Mouse (Mus musculus) lung, adult 2 months (tissue): ENCODE measurements at regions not wholly inside any gene's neighbourhood (a gene's known extent, or its start where the extent isn't known, plus 50 kb on each side); places are given as distances from the start of the nearest gene placed in this dataset.

ENCODE experiments used
- CTCF ChIP-seq: fragments of 200-500 bp; IDR thresholded peaks from 2 replicates; pipeline ENCODE4 v1.5.1; 2011; ENCODE audit warnings: mild to moderate bottlenecking, low read length, control low read depth; ENCODE audit not compliant: insufficient read depth
- POLR2A ChIP-seq: fragments of 200-500 bp; IDR thresholded peaks from 2 replicates; pipeline ENCODE4 v1.6.1; 2011; ENCODE audit warnings: low read depth, mild to moderate bottlenecking, control low read depth, low read length, borderline replicate concordance; ENCODE audit errors: extremely low read depth

DNA sequence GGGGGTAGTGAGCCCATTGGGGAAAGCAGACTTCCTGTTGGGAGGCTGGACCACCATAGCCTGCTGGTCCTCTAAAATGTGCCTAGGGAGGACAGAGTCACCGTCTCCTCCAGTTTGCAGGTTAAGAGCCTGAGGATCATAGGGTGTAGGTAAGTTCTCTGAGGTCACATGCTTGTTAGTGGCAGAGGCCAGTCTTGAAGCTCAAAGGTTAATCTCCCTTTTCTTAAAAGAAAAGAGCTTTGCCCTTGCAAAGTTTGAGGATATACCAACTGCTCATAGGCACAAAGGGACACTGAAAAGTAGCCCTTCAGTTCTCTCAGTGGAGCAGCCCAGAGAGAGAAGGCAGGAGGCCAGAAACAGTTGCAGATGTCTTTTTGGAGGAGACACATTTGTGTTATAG lies 116.7 kb downstream of the Dmrta2 start:
- TF ChIP-seq CTCF (no peak), POLR2A (no peak)
